Mouse (Mus musculus) forebrain, embryonic 12.5 days (tissue): Measurements from ENCODE around the gene Zfp583. TPM values are rescaled to one million over a fixed set of nuclear protein-coding genes. Genes with fewer than 3 reads are reported as not detected.

ENCODE experiments used
- ATAC-seq: fragments of 200-750 bp; cut with Nextera tagmentation; 2 replicates; pipeline ENCODE4 v1.8.0; 2017; ENCODE audit warnings: moderate TSS enrichment; ENCODE audit not compliant: low FRiP score
- H3K27ac ChIP-seq: fragments of 300-500 bp; sonication (generic); 2 replicates; pipeline ENCODE4 v1.5.1; 2016; ENCODE audit warnings: mild to moderate bottlenecking
- H3K27me3 ChIP-seq: fragments of 300-500 bp; sonication (generic); 2 replicates; pipeline ENCODE4 v1.6.1; 2016; ENCODE audit warnings: mild to moderate bottlenecking
- H3K36me3 ChIP-seq: fragments of 300-500 bp; sonication (generic); replicated peaks from 2 replicates; pipeline ENCODE4 v1.6.1; 2016; ENCODE audit warnings: mild to moderate bottlenecking
- H3K4me1 ChIP-seq: fragments of 300-500 bp; sonication (generic); 2 replicates; pipeline ENCODE4 v1.6.1; 2016
- H3K4me2 ChIP-seq: fragments of 300-500 bp; sonication (generic); 2 replicates; pipeline ENCODE4 v1.6.1; 2016; ENCODE audit warnings: mild to moderate bottlenecking, moderate library complexity
- H3K4me3 ChIP-seq: fragments of 300-500 bp; sonication (generic); replicated peaks from 2 replicates; pipeline ENCODE4 v1.5.1; 2016; ENCODE audit warnings: mild to moderate bottlenecking
- H3K9ac ChIP-seq: fragments of 300-500 bp; sonication (generic); 2 replicates; pipeline ENCODE4 v1.6.1; 2016; ENCODE audit warnings: mild to moderate bottlenecking
- H3K9me3 ChIP-seq: fragments of 300-500 bp; sonication (generic); 2 replicates; pipeline ENCODE4 v1.6.1; 2016
- WGBS: fragments of 180-500 bp; shearing (Covaris S2); methylation state at CpG from one replicate; pipeline ENCODE4 v1.1.7; 2016; 5-methylcytosine and 5-hydroxymethylcytosine counted together
- polyA plus RNA-seq: library from polyadenylated mRNA; unstranded; fragments of >200 nt; fragmentation: Nextera tagmentation; extraction: Ambion mirVana; gene quantifications from 2 replicates; pipeline ENCODE4 v1.2.1, GENCODE M21; 2016

The Zfp583 gene
- polyA plus RNA-seq, 1 experiment from 2014 or later: 7.5 TPM

- peaks cover 13% of the 10 kb centered on the region for H3K4me1 ChIP-seq
Measured at GRCm38 (mm10) chr7:6283451-6284075, 47.5 kb downstream of the Zfp583 start.

GRCm38 (mm10) chr7:6282749-6283148, 48.3 kb downstream of the Zfp583 start:
- H3K9me3 ChIP-seq: no peaks in the 10 kb centered on the region
- H3K4me3 ChIP-seq: peak overlapping the region; percentile 51
- peak overlapping the region; percentile 57 for H3K4me2 ChIP-seq
- no peak overlapping the region for H3K9ac ChIP-seq
- no peaks in the 10 kb centered on the region for H3K27me3 ChIP-seq
- ATAC-seq: no peak
- no peak overlapping the region for H3K27ac ChIP-seq
- 3% methylated on average over 1 of the region's 1 CpGs for WGBS
- no peaks in the 10 kb centered on the region for H3K36me3 ChIP-seq
- peaks cover 9% of the 10 kb centered on the region for H3K4me1 ChIP-seq

More at GRCm38 (mm10) chr7:6283451-6284075, 47.5 kb downstream of the Zfp583 start:
- Histone ChIP-seq H3K27ac (peak overlapping the region; percentile 87), H3K27me3 (no peaks in the 10 kb centered on the region), H3K4me2 (peak overlapping the region; percentile 57), H3K9me3 (no peaks in the 10 kb centered on the region), H3K36me3 (no peaks in the 10 kb centered on the region), H3K9ac (peak overlapping the region; percentile 56; the same call in 1 of the 2 replicates), H3K4me3 (peak overlapping the region; percentile 51)
- ATAC-seq: peak; percentile 69
- WGBS: 1% methylated on average over 23 of the region's 23 CpGs

- no peak for ATAC-seq
- WGBS: 61% methylated on average over 3 of the region's 3 CpGs
- no peaks in the 10 kb centered on the region for H3K9me3 ChIP-seq
- no peak overlapping the region for H3K9ac ChIP-seq
- no peaks in the 10 kb centered on the region for H3K27me3 ChIP-seq
- H3K4me1 ChIP-seq: no peaks in the 10 kb centered on the region
- H3K36me3 ChIP-seq: no peaks in the 10 kb centered on the region
- no peak overlapping the region for H3K4me2 ChIP-seq
- no peak overlapping the region for H3K27ac ChIP-seq
- no peak overlapping the region for H3K4me3 ChIP-seq
Measured at GRCm38 (mm10) chr7:6277906-6278305, 53.2 kb downstream of the Zfp583 start.

GRCm38 (mm10) chr7:6265695-6266094, 65.4 kb downstream of the Zfp583 start:
- 67% methylated on average over 8 of the region's 8 CpGs for WGBS
- Histone ChIP-seq H3K27me3 (no peaks in the 10 kb centered on the region), H3K9me3 (no peaks in the 10 kb centered on the region), H3K36me3 (no peaks in the 10 kb centered on the region), H3K9ac (no peak overlapping the region), H3K4me3 (no peak overlapping the region), H3K4me2 (no peak overlapping the region), H3K4me1 (no peaks in the 10 kb centered on the region), H3K27ac (no peak overlapping the region)
- no peak for ATAC-seq

Other genes with a start within 250 kb of the Zfp583 start
- 27.8 and 30.9 TPM in 2 replicates for gene Zfp787, start 175.3 kb downstream of the Zfp583 start, polyA plus RNA-seq
- gene Zfp444, start 159.1 kb downstream of the Zfp583 start, polyA plus RNA-seq: 75.1 and 81.3 TPM in 2 replicates
- gene Galp, start 134.2 kb downstream of the Zfp583 start, polyA plus RNA-seq: not detected in 2 replicates
- gene Zscan5b, start 109.0 kb downstream of the Zfp583 start, polyA plus RNA-seq: not detected in 2 replicates
- gene Epp13, start 78.6 kb downstream of the Zfp583 start, polyA plus RNA-seq: not detected in 2 replicates
- gene Zfp667, start 44.7 kb downstream of the Zfp583 start, polyA plus RNA-seq: 14.0 and 15.8 TPM in 2 replicates
- 3.8 and 4.1 TPM in 2 replicates for gene Gm3854, start 12.5 kb upstream of the Zfp583 start, polyA plus RNA-seq
- 2.8 TPM in 2 replicates for gene Zfp78, start 32.0 kb upstream of the Zfp583 start, polyA plus RNA-seq
- 15.2 and 15.8 TPM in 2 replicates for gene Zfp28, start 52.0 kb upstream of the Zfp583 start, polyA plus RNA-seq
- 0.82 and 1.6 TPM in 2 replicates for gene Smim17, start 67.4 kb upstream of the Zfp583 start, polyA plus RNA-seq
- gene Gm20715, start 79.0 kb upstream of the Zfp583 start, polyA plus RNA-seq: not detected in 2 replicates
- gene Olfr1344, start 107.4 kb upstream of the Zfp583 start, polyA plus RNA-seq: 0.11 TPM in 1 of 2 replicates, not detected in the other
- gene Olfr1336, start 124.9 kb upstream of the Zfp583 start, polyA plus RNA-seq: 0.03 TPM in 1 of 2 replicates, not detected in the other
- gene Olfr1346, start 135.8 kb upstream of the Zfp583 start, polyA plus RNA-seq: not detected in 2 replicates
- gene Olfr5, start 155.7 kb upstream of the Zfp583 start, polyA plus RNA-seq: not detected in 2 replicates
- not detected in 2 replicates for gene Olfr1347, start 168.5 kb upstream of the Zfp583 start, polyA plus RNA-seq
- gene Olfr1348, start 177.5 kb upstream of the Zfp583 start, polyA plus RNA-seq: not detected in 2 replicates
- gene Olfr1349, start 191.7 kb upstream of the Zfp583 start, polyA plus RNA-seq: not detected in 2 replicates
- gene Olfr1350, start 233.6 kb upstream of the Zfp583 start, polyA plus RNA-seq: not detected in 2 replicates